Mouse (Mus musculus) frontal cortex, adult (tissue): ENCODE measurements at regions not wholly inside any gene's neighbourhood (a gene's known extent, or its start where the extent isn't known, plus 50 kb on each side); places are given as distances from the start of the nearest gene placed in this dataset.

Experiments used
- ATAC-seq: cut with Nextera tagmentation; 2 replicates; pipeline ENCODE4 v1.9.2; 2017; ENCODE audit warnings: mild to moderate bottlenecking, moderate library complexity, mixed read lengths; ENCODE audit not compliant: low TSS enrichment

DNA sequence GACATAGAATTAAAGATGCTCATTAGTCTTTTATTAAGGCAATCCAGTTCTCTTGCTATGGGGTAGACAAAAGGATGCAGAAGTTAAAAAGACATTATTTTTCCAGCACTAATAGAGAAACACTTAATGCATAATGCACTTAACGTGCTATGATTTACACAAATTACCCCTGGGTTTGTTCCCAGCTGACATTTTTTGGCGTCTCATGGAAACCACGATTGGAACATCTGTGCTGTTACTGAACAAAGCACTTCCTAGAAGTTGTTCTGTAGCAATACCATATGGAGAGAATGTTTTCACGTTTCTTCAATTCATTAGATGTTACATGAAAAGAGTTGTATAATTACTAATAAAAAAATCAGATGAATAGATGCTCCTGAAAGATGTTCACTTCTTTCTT lies 635.2 kb downstream of the Gm597 start:
- ATAC-seq, result no peak

DNA sequence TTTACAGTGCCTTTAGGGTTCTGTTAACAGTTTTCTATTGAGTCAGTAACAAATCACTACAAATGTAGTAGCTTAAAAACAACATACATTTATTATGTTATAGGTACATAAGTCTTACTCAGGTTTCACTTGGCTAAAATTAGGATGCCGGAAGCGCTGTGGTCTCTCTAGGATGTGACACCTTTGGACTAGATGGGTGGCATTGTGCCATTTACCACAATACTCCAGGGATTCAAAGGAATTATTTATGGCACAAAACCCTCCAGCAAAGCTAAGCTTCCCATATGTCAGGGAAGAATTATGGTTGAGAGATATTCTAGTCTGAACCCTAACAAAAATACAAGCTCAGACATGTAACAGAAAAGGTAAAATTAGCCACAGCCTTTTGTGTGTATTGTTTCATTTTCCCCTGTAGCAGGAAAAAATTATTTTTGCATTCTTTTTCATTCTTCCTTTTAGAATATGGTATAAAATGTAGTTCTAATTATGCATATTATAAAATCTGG lies 678.0 kb downstream of the Gm597 start:
- ATAC-seq, result peak; percentile 95

DNA sequence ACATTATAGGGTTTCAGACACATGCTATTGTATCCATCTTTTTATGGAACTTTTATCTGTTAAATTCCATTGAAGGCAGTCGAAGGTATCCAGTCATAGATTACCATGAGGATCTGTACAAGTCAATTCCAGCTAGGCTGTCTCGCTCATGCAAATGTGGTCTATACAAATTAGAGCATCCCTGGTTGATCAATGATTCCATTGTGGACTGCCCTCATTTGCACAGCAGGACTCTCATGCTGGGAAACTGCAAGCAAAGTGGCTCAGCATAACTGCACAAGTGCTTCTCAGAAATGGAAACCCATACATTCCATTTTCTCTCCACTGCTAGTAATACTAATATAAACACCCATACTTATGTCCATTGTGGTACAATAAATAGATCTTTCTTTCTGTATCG lies 695.6 kb downstream of the Gm597 start:
- no peak for ATAC-seq

DNA sequence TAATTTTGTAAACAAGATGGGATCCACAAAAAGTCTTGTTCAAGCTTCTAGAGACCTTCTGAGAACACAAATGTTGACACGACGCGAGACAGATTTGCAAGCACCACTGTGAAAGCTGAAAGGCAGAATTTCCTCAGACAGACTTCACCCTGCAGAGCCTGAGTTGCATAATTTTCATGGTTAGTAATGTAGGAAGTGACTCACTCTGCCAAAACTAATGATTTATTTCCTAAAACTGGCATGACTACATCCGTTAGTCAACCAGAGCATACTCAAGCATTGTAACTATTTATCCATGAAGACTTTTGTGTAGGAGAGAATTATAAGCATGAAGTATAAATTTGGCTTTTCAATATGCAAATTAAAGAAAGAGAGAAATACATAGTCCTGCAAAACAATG lies 726.1 kb downstream of the Gm597 start:
- peak; percentile 80 for ATAC-seq

DNA sequence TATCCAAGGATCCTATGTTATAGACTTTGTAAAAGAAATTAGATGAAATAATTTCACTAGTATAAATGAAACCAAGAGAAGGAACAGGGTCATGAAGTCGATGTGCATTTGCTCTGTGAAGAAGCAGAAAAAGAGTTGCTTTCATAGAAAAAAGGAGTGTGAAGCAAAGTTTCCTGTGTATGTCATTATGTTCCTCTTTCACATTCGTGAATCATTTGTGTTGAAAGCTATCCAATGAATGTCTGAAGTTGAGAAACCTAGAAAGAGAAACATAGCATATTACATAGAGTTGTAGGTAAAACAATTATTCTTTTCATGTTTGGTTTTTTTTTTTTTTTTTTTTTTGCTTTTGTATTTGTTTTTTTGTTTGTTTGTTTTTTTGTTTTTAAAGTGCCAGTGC lies 732.1 kb downstream of the Gm597 start:
- 0 out of 2 replicates have a peak, but pooled peaks have one; percentile 44 for ATAC-seq

DNA sequence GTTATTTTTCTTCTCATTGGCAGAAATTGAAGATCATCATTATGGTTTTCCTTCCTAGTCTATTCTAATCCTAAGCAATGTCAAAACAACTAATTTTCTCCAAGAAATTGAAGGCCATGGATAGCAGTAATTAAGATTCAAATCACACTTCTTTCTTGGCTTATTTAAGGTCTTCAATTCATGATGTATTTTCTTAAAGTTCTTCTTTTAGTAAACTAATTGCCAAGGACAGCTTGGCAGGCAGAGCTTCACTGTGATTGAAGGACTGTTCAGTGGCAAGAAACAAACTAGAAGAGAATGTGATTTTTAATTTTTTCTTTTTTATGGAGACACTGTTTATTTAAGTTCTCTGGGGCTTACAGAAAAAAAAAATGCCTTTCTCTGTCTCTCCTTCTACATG lies 732.7 kb downstream of the Gm597 start:
- ATAC-seq, result peak; percentile 65

DNA sequence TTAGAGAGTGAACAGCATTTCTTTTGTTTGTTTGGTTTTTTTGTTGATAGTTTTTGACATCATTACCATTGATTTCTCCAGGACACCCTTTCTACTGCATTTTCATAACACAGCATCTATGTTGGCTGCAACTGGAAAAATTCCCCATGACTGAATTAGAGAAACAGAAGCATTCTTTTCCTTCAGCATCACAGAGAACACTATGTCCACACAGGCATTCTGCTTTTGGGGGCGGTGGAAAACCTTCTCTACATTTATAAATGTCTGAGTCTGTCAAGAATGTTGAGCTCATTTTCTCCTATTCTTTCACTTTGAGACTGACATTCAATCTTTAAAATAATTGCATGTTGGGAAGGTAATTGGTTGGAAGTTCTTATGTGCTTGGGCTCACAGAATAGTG lies 734.4 kb downstream of the Gm597 start:
- ATAC-seq, result peak; percentile 78

DNA sequence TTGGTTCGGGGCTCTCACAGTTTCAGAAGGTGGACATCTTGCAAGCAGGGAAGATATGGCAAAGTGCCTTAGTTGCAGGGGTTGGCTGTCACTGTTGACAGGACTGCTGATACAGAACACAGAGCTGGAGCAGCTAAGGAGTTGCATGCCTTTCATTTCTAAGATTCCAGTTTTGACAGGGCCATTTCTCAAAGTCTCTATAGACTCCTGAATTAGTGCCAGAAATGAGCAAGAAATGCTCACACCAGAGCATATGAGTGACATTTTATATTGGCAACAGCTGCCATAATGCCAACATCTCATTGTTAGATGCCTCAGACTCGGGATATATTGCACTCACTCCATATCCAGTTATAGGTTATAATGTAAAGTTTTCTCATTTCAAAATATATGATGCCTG lies 754.3 kb downstream of the Gm597 start:
- no peak for ATAC-seq

DNA sequence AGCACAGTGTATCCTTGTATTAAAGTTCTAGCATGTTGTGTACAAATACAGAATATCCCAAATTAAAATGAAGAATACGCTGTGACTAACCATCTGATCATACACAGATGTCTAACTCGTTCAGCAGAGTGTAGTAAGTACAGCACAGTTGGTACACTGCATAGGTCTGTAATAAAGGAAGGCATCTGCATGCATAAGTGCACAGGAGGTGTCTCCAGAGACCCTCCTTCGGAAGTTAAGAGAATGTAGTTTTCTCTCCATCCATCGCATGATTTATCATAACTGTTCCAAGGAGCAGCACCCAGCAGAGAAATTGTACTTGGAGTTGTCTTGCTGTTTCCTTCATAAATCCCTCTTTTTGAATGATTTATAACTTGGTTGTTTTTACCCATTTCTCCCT lies 781.6 kb downstream of the Gm597 start:
- no peak; the same call in 1 of the 2 replicates for ATAC-seq

DNA sequence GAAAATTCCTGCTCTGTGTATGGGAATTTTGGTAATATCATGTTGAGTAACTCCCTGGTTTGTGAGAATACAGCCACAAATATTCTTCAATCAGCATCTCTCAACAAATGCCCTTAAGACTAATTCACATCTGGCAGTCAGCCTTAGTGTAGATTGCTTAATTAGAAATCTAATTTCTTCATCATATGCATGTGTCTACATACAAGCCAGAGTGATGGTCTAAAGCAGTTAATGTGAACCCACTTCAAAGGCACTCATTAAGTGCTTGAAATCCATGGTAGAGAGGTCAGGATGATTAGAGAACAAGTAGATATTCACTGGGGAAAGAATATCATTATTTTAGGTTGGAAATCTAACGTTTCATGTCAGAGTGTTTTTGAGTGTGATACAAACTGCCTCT lies 816.7 kb downstream of the Gm597 start:
- ATAC-seq, result no peak
